28 mouse cellular contexts compared by ENCODE assay signal in the genomic region with DNA sequence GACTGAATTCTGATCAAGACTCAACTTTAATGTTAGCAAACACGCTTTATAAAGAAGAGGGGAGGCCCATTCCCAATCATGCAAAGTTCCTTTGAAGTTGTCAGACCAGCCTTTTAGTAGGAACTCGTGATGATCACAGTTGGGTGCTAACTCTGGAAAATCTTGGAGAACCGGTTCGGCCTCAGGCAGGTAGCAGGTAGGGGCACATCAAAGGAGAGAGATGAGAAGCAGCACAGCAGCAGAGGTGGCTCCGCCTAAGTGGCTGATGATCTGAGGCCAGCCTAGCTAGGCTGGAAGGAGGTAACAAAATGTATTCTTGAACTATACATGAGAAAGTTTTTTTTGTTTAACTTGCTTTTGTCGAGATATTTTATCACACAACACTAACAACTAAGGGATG.
DNase-seq lines count a peak whose midpoint lies in the region; ATAC-seq and TF ChIP-seq lines count a peak whose summit lies in the region.
"Had no signal": no experiment of that assay in that cellular context is flagged by ENCODE, and none has a peak within 500 bp of the region (broad histone marks: within the 10 kb centered on the region; RNA-seq: fewer than 3 reads in every experiment).

No protein-coding gene starts in this region.

- no peaks in the 10 kb centered on the region for H3K36me3 ChIP-seq in embryonic facial prominence, embryonic 10.5 days (replicated peaks)
- H3K36me3 ChIP-seq in stomach, postnatal 0 days (ENCODE audit: control insufficient read depth, insufficient read depth, low read length) = no peaks in the 10 kb centered on the region
- H3K36me3 ChIP-seq: embryonic facial prominence, embryonic 13.5 days; forebrain, embryonic 12.5 days; hindbrain, embryonic 10.5 days; hindbrain, embryonic 15.5 days; liver, embryonic 15.5 days; midbrain, embryonic 12.5 days; neural tube, embryonic 13.5 days had no signal

- H3K4me1 ChIP-seq in embryonic facial prominence, embryonic 10.5 days = no peaks in the 10 kb centered on the region
- H3K4me1 ChIP-seq in stomach, postnatal 0 days (replicated peaks; ENCODE audit: control insufficient read depth, insufficient read depth) = no peaks in the 10 kb centered on the region
- H3K4me1 ChIP-seq: embryonic facial prominence, embryonic 13.5 days; forebrain, embryonic 12.5 days; hindbrain, embryonic 10.5 days; hindbrain, embryonic 15.5 days; liver, embryonic 15.5 days; megakaryocyte, embryonic 14.5 days; midbrain, embryonic 12.5 days; neural tube, embryonic 13.5 days had no signal

- H3K4me3 ChIP-seq in embryonic facial prominence, embryonic 10.5 days = no peak overlapping the region
- H3K4me3 ChIP-seq in stomach, postnatal 0 days (ENCODE audit: low read depth, low read length) = no peak overlapping the region
- H3K4me3 ChIP-seq: embryonic facial prominence, embryonic 13.5 days; erythroblast, embryonic 14.5 days; forebrain, embryonic 12.5 days; hindbrain, embryonic 10.5 days; hindbrain, embryonic 15.5 days; liver, embryonic 15.5 days; megakaryocyte, embryonic 14.5 days; midbrain, embryonic 12.5 days; neural tube, embryonic 13.5 days had no signal

- no peak for TF ChIP-seq CTCF in stomach, postnatal 0 days (IDR thresholded peaks at IDR 0.05; ENCODE audit: low read depth)

- WGBS in embryonic facial prominence, embryonic 10.5 days = 58% methylated on average over 6 of the region's 6 CpGs
- WGBS in stomach, postnatal 0 days = 44% methylated on average over 6 of the region's 6 CpGs

- H3K9ac ChIP-seq in stomach, postnatal 0 days (ENCODE audit: low read length) = no peak overlapping the region
- H3K9ac ChIP-seq: embryonic facial prominence, embryonic 13.5 days; forebrain, embryonic 12.5 days; hindbrain, embryonic 15.5 days; liver, embryonic 15.5 days; midbrain, embryonic 12.5 days; neural tube, embryonic 13.5 days had no signal

- no peak overlapping the region for H3K4me2 ChIP-seq in stomach, postnatal 0 days (replicated peaks; ENCODE audit: low read depth)
- H3K4me2 ChIP-seq: embryonic facial prominence, embryonic 13.5 days; forebrain, embryonic 12.5 days; hindbrain, embryonic 15.5 days; liver, embryonic 15.5 days; midbrain, embryonic 12.5 days; neural tube, embryonic 13.5 days had no signal

- no peaks in the 10 kb centered on the region for H3K27me3 ChIP-seq in embryonic facial prominence, embryonic 10.5 days (replicated peaks; ENCODE audit: low read depth, poor library complexity, severe bottlenecking)
- H3K27me3 ChIP-seq in stomach, postnatal 0 days (ENCODE audit: control insufficient read depth, insufficient read depth, low read length) = no peaks in the 10 kb centered on the region
- H3K27me3 ChIP-seq: embryonic facial prominence, embryonic 13.5 days; forebrain, embryonic 12.5 days; hindbrain, embryonic 15.5 days; liver, embryonic 15.5 days; megakaryocyte, embryonic 14.5 days; midbrain, embryonic 12.5 days; neural tube, embryonic 13.5 days had no signal

- peak; percentile 60 for DNase-seq in R1 (ENCODE audit: low read depth, low spot score)
- peak; percentile 16 for DNase-seq in embryonic facial prominence, embryonic 10.5 days (ENCODE audit: low spot score)
- peak; percentile 4 for DNase-seq in gonadal fat pad, adult 2 months (ENCODE audit: low read depth)
- DNase-seq in stomach, postnatal 0 days (ENCODE audit: low spot score) = no peak
- no peak for DNase-seq in layer of hippocampus, postnatal 36 days
- DNase-seq in adrenal gland, adult 8-10 months = no peak
- DNase-seq: adrenal gland, postnatal 25 days; B cell, adult 2 months; cerebellum, adult 11-12 months; cerebellum, postnatal 10 days; gastrocnemius, postnatal 25 days; heart, postnatal 14 days; kidney, adult 9 months; kidney, postnatal 10 days; lung, postnatal 4 days; right cerebral cortex, postnatal 4 days; thymus, adult 2 months; thymus, postnatal 4 days had no signal

- peak; percentile 25 for TF ChIP-seq EP300 in stomach, postnatal 0 days (optimal IDR thresholded peaks at IDR 0.05)

- ATAC-seq in stomach, postnatal 0 days (ENCODE audit: low FRiP score, low TSS enrichment) = no peak
- ATAC-seq: inflammation-experienced regulatory T-cells, adult 6 months had no signal

- H3K27ac ChIP-seq in embryonic facial prominence, embryonic 10.5 days (replicated peaks) = no peak overlapping the region
- H3K27ac ChIP-seq in stomach, postnatal 0 days (replicated peaks) = no peak overlapping the region
- H3K27ac ChIP-seq: embryonic facial prominence, embryonic 13.5 days; forebrain, embryonic 12.5 days; hindbrain, embryonic 10.5 days; hindbrain, embryonic 15.5 days; liver, embryonic 15.5 days; midbrain, embryonic 12.5 days; neural tube, embryonic 13.5 days had no signal

- no peaks in the 10 kb centered on the region for H3K9me3 ChIP-seq in embryonic facial prominence, embryonic 10.5 days
- H3K9me3 ChIP-seq in stomach, postnatal 0 days (ENCODE audit: control insufficient read depth, low read length) = no peaks in the 10 kb centered on the region
- H3K9me3 ChIP-seq: embryonic facial prominence, embryonic 13.5 days; forebrain, embryonic 12.5 days; hindbrain, embryonic 10.5 days; hindbrain, embryonic 15.5 days; liver, embryonic 15.5 days; midbrain, embryonic 12.5 days; neural tube, embryonic 13.5 days had no signal

Comparison
In these comparisons a context has a peak if more than half of its experiments do, and no peak if none do; other contexts are left out.
1. DNase-seq: peak in R1 (single experiment), embryonic facial prominence, embryonic 10.5 days (single experiment) and gonadal fat pad, adult 2 months (single experiment); none in stomach, postnatal 0 days (single experiment), layer of hippocampus, postnatal 36 days (0 of 2) and adrenal gland, adult 8-10 months (single experiment).